Mouse (Mus musculus): ENCODE results near the gene Lexm. TPM values are rescaled to one million over a fixed set of nuclear protein-coding genes. Genes with fewer than 3 reads are reported as not detected.

Lexm gene
- polyA plus RNA-seq (2015; fragmentation: Nextera tagmentation; extraction: Ambion mirVana): not detected in 2 replicates

DNA sequence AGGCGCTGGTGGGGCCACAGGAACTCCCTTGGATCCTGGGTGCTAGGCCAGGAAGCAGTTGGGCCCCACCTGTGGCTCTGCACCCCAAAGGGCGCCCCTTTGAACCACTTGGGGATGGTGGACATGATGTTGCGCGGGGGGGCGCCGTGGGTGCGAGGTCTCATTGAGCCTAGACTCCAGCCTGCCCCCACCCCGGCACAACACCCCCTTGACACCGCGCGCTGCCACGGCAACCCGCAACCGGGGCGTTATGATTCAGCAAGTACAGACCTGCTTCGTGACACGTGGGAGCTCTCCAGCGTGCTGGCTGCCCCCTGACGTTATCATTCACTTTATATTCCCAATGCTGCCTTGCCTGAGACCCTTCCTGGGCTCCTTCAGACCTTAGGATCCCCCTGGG is at the start of gene Lexm:
Lexm (minus strand) TSS at position 186 of the 400 bp plus-strand sequence.
- Histone ChIP-seq H3K4me3 (ENCODE audit: low read depth, low read length) (peak within 1 kb of the TSS; percentile 25; the same call in 1 of the 2 replicates), H3K4me2 (replicated peaks; ENCODE audit: low read depth) (peak within 1 kb of the TSS; percentile 62), H3K9ac (ENCODE audit: low read depth, low read length) (no peak within 1 kb of the TSS), H3K4me1 (replicated peaks; ENCODE audit: control insufficient read depth, insufficient read depth, low read length) (0 out of 2 replicates have a peak, but pooled peaks cover 8% of the 10 kb centered on the region), H3K9me3 (ENCODE audit: control insufficient read depth) (no peaks in the 10 kb centered on the region), H3K27ac (ENCODE audit: low read depth, low read length) (no peak within 1 kb of the TSS), H3K27me3 (replicated peaks; ENCODE audit: control insufficient read depth, insufficient read depth, low read length) (no peaks in the 10 kb centered on the region), H3K36me3 (ENCODE audit: control insufficient read depth, insufficient read depth) (no peaks in the 10 kb centered on the region)
- WGBS: 3% methylated on average over 18 of the region's 19 CpGs
- ATAC-seq: no peak
- TF ChIP-seq CTCF (IDR thresholded peaks at IDR 0.05; ENCODE audit: low read depth): no peak

DNA sequence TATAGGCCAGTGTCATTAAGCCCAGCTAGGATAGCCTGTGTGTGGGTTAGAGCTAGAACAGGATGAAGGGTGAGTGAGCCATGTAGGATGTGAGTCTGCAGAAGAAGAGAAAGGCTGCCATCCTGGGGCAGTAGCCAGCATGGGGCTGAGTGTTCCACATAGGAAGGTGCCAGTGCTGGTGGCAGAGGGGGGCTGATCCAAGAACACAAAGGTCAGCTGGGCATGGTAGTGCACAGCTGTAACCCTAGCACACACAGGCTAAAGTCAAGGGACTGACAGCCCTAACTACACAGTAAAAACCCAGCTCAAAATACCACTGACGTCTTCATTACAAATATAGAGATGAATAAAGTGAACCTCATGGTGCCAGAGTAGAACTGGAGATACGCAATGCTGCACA is 49.5 kb upstream of the Lexm start:
- H3K4me3 ChIP-seq (ENCODE audit: low read depth, low read length): no peak overlapping the region
- no peaks in the 10 kb centered on the region for H3K9me3 ChIP-seq (ENCODE audit: control insufficient read depth)
- no peaks in the 10 kb centered on the region for H3K4me1 ChIP-seq (replicated peaks; ENCODE audit: control insufficient read depth, insufficient read depth, low read length)
- H3K9ac ChIP-seq (ENCODE audit: low read depth, low read length): no peak overlapping the region
- TF ChIP-seq CTCF (IDR thresholded peaks at IDR 0.05; ENCODE audit: low read depth): no peak
- no peak overlapping the region for H3K27ac ChIP-seq (ENCODE audit: low read depth, low read length)
- no peak overlapping the region for H3K4me2 ChIP-seq (replicated peaks; ENCODE audit: low read depth)
- ATAC-seq: no peak
- WGBS: 88% methylated on average over 2 of the region's 2 CpGs
- peaks cover 96% of the 10 kb centered on the region for H3K36me3 ChIP-seq (ENCODE audit: control insufficient read depth, insufficient read depth)
- H3K27me3 ChIP-seq (replicated peaks; ENCODE audit: control insufficient read depth, insufficient read depth, low read length): no peaks in the 10 kb centered on the region

GRCm38 (mm10) chr4:106665673-106666072 is 48.6 kb upstream of the Lexm start:
- WGBS: 94% methylated on average over 10 of the region's 10 CpGs

DNA sequence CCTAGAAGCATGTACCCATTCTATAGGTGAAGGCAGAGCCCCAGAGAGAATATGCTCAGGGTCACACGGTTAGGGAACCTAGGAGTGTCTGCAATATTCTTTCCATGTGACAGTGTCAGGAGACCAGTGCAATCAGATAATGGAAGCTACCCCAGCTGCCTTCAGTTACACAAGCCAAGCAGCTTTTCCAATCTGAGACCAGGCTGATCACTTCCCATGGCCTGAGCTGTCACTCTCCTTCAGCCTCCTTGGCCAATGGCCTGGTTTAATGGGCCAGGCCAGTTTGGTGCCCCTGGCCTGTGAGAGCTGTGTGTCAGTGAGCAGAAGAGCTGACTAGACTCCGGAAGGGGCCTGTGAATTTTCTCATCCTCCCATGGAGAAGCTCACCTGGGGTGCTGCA is 48.2 kb upstream of the Lexm start:
- TF ChIP-seq CTCF (IDR thresholded peaks at IDR 0.05; ENCODE audit: low read depth): no peak
- peaks cover 98% of the 10 kb centered on the region for H3K36me3 ChIP-seq (ENCODE audit: control insufficient read depth, insufficient read depth)

More at GRCm38 (mm10) chr4:106665673-106666072, 48.6 kb upstream of the Lexm start:
- no peak for TF ChIP-seq CTCF (IDR thresholded peaks at IDR 0.05; ENCODE audit: low read depth)
- Histone ChIP-seq H3K27me3 (replicated peaks; ENCODE audit: control insufficient read depth, insufficient read depth, low read length) (no peaks in the 10 kb centered on the region), H3K4me1 (replicated peaks; ENCODE audit: control insufficient read depth, insufficient read depth, low read length) (no peaks in the 10 kb centered on the region), H3K36me3 (ENCODE audit: control insufficient read depth, insufficient read depth) (peaks cover 98% of the 10 kb centered on the region), H3K27ac (ENCODE audit: low read depth, low read length) (no peak overlapping the region), H3K4me2 (replicated peaks; ENCODE audit: low read depth) (no peak overlapping the region), H3K9ac (ENCODE audit: low read depth, low read length) (no peak overlapping the region), H3K4me3 (ENCODE audit: low read depth, low read length) (no peak overlapping the region), H3K9me3 (ENCODE audit: control insufficient read depth) (no peaks in the 10 kb centered on the region)
- ATAC-seq: no peak; the same call in 1 of the 2 replicates

GRCm38 (mm10) chr4:106664697-106665096 is 47.7 kb upstream of the Lexm start:
- Histone ChIP-seq H3K36me3 (ENCODE audit: control insufficient read depth, insufficient read depth) (peaks cover 99% of the 10 kb centered on the region), H3K4me3 (ENCODE audit: low read depth, low read length) (no peak overlapping the region), H3K9me3 (ENCODE audit: control insufficient read depth) (no peaks in the 10 kb centered on the region), H3K4me2 (replicated peaks; ENCODE audit: low read depth) (no peak overlapping the region), H3K4me1 (replicated peaks; ENCODE audit: control insufficient read depth, insufficient read depth, low read length) (no peaks in the 10 kb centered on the region), H3K9ac (ENCODE audit: low read depth, low read length) (no peak overlapping the region), H3K27ac (ENCODE audit: low read depth, low read length) (no peak overlapping the region; the same call in 1 of the 2 replicates), H3K27me3 (replicated peaks; ENCODE audit: control insufficient read depth, insufficient read depth, low read length) (no peaks in the 10 kb centered on the region)
- WGBS: 82% methylated on average over 6 of the region's 6 CpGs
- no peak for TF ChIP-seq CTCF (IDR thresholded peaks at IDR 0.05; ENCODE audit: low read depth)
- no peak; the same call in 1 of the 2 replicates for ATAC-seq

More for the DNA sequence above, 48.2 kb upstream of the Lexm start:
- H3K9ac ChIP-seq (ENCODE audit: low read depth, low read length): no peak overlapping the region
- no peak overlapping the region for H3K4me2 ChIP-seq (replicated peaks; ENCODE audit: low read depth)
- ATAC-seq: no peak
- no peaks in the 10 kb centered on the region for H3K27me3 ChIP-seq (replicated peaks; ENCODE audit: control insufficient read depth, insufficient read depth, low read length)
- 84% methylated on average over 2 of the region's 2 CpGs for WGBS
- H3K27ac ChIP-seq (ENCODE audit: low read depth, low read length): no peak overlapping the region
- H3K4me3 ChIP-seq (ENCODE audit: low read depth, low read length): no peak overlapping the region
- H3K4me1 ChIP-seq (replicated peaks; ENCODE audit: control insufficient read depth, insufficient read depth, low read length): no peaks in the 10 kb centered on the region
- H3K9me3 ChIP-seq (ENCODE audit: control insufficient read depth): no peaks in the 10 kb centered on the region

GRCm38 (mm10) chr4:106663956-106664470 is 47.0 kb upstream of the Lexm start:
- H3K4me2 ChIP-seq (replicated peaks; ENCODE audit: low read depth): no peak overlapping the region
- H3K27me3 ChIP-seq (replicated peaks; ENCODE audit: control insufficient read depth, insufficient read depth, low read length): no peaks in the 10 kb centered on the region
- ATAC-seq: no peak
- peaks cover 99% of the 10 kb centered on the region for H3K36me3 ChIP-seq (ENCODE audit: control insufficient read depth, insufficient read depth)
- no peak overlapping the region for H3K4me3 ChIP-seq (ENCODE audit: low read depth, low read length)
- H3K27ac ChIP-seq (ENCODE audit: low read depth, low read length): no peak overlapping the region; the same call in 1 of the 2 replicates
- H3K9ac ChIP-seq (ENCODE audit: low read depth, low read length): no peak overlapping the region
- no peak for TF ChIP-seq CTCF (IDR thresholded peaks at IDR 0.05; ENCODE audit: low read depth)
- no peaks in the 10 kb centered on the region for H3K4me1 ChIP-seq (replicated peaks; ENCODE audit: control insufficient read depth, insufficient read depth, low read length)
- H3K9me3 ChIP-seq (ENCODE audit: control insufficient read depth): no peaks in the 10 kb centered on the region
- 86% methylated on average over 5 of the region's 5 CpGs for WGBS

Data from intestine, postnatal 0 days (tissue).